Mouse (Mus musculus): ENCODE data around the gene Mab21l1.

Mab21l1 gene

GRCm38 (mm10) chr3:55782056-55782687, at the start of gene Mab21l1:
TSS of gene Mab21l1 (plus strand) at chr3:55782510.
- no peak for DNase-seq (ENCODE audit: low spot score)

- no peak for DNase-seq (ENCODE audit: low spot score)
Measured at GRCm38 (mm10) chr3:55733665-55734064, 48.6 kb upstream of the Mab21l1 start.

GRCm38 (mm10) chr3:55741428-55741827, 40.9 kb upstream of the Mab21l1 start:
- DNase-seq (ENCODE audit: low spot score): no peak

GRCm38 (mm10) chr3:55742218-55742617, 40.1 kb upstream of the Mab21l1 start:
- DNase-seq (ENCODE audit: low spot score): no peak

GRCm38 (mm10) chr3:55742654-55743053, 39.7 kb upstream of the Mab21l1 start:
- no peak for DNase-seq (ENCODE audit: low spot score)

GRCm38 (mm10) chr3:55743885-55744284, 38.4 kb upstream of the Mab21l1 start:
- DNase-seq (ENCODE audit: low spot score): no peak

GRCm38 (mm10) chr3:55750445-55751065, 31.8 kb upstream of the Mab21l1 start:
- no peak for DNase-seq (ENCODE audit: low spot score)

GRCm38 (mm10) chr3:55751363-55751762, 30.9 kb upstream of the Mab21l1 start:
- DNase-seq (ENCODE audit: low spot score): no peak

GRCm38 (mm10) chr3:55752558-55752957, 29.8 kb upstream of the Mab21l1 start:
- no peak for DNase-seq (ENCODE audit: low spot score)

GRCm38 (mm10) chr3:55753872-55754271, 28.4 kb upstream of the Mab21l1 start:
- DNase-seq (ENCODE audit: low spot score): no peak

GRCm38 (mm10) chr3:55754981-55755608, 27.2 kb upstream of the Mab21l1 start:
- DNase-seq (ENCODE audit: low spot score): no peak

- no peak for DNase-seq (ENCODE audit: low spot score)
Measured at GRCm38 (mm10) chr3:55755805-55756601, 26.3 kb upstream of the Mab21l1 start.

GRCm38 (mm10) chr3:55756602-55757190, 25.6 kb upstream of the Mab21l1 start:
- no peak for DNase-seq (ENCODE audit: low spot score)

GRCm38 (mm10) chr3:55758297-55758696, 24.0 kb upstream of the Mab21l1 start:
- no peak for DNase-seq (ENCODE audit: low spot score)

- no peak for DNase-seq (ENCODE audit: low spot score)
Measured at GRCm38 (mm10) chr3:55763591-55763990, 18.7 kb upstream of the Mab21l1 start.

GRCm38 (mm10) chr3:55768654-55769053, 13.7 kb upstream of the Mab21l1 start:
- no peak for DNase-seq (ENCODE audit: low spot score)

GRCm38 (mm10) chr3:55769308-55769707, 13.0 kb upstream of the Mab21l1 start:
- no peak for DNase-seq (ENCODE audit: low spot score)

GRCm38 (mm10) chr3:55774203-55774602, 8.1 kb upstream of the Mab21l1 start:
- DNase-seq (ENCODE audit: low spot score): no peak

- no peak for DNase-seq (ENCODE audit: low spot score)
Measured at GRCm38 (mm10) chr3:55775245-55775644, 7.1 kb upstream of the Mab21l1 start.

GRCm38 (mm10) chr3:55775753-55776152, 6.6 kb upstream of the Mab21l1 start:
- no peak for DNase-seq (ENCODE audit: low spot score)

- DNase-seq (ENCODE audit: low spot score): no peak
Measured at GRCm38 (mm10) chr3:55777501-55777900, 4.8 kb upstream of the Mab21l1 start.
